Mouse (Mus musculus) urinary bladder, adult 2 months (tissue): ENCODE data around the gene Napepld. TPM values are rescaled to one million over a fixed set of nuclear protein-coding genes. Genes with fewer than 3 reads are reported as not detected.
"Not testable (repeated sequence)": the region's sequence is repeated elsewhere in the genome, so short reads cannot be mapped to it uniquely, and the experiment has no call there.

Experiments used
- DNase-seq: peaks from one replicate; pipeline ENCODE4 v3.0.0; 2022; ENCODE audit warnings: low spot score
- polyA plus RNA-seq: library from polyadenylated mRNA; depleted of rRNA; stranded (reverse); fragments of >200 nt; gene quantifications from 2 replicates; pipeline ENCODE4 v1.2.3, GENCODE M21; 2012; rRNA removed

The Napepld gene
- 2.1 and 2.9 TPM in 2 replicates for polyA plus RNA-seq

DNA sequence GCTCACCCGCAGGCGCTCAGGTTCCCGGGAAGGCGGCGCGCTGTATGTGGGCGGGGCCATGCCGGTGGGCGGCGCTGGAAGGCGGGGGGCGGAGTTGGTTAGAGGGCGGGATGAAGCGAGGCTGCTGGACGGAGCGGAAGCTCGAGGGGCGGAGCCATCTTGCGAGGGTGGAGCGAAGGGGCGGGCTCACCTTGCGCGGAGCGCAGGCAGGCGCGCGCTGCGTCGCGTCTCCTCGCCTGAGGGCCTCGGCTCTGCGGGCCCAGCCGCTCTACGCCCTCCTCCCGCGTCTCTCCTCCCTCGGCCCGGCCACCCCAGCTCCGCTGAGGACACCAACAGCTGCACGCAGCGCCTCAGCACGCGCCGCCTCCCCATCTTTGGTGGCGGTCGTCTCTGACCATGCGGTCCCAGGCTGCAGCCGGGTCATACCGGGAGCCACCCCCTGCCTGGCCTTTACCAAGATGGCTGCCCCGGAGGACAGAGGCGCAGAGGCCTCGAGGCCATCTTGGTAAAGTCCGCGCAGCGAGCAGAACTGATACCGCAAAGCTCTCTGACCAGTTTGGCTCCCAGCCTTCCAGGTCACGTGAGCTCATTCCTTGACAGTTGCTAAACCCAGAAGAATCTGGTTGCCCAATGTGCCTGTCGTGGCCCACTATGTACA, at the start of gene Napepld:
TSS of gene Napepld (minus strand) at position 46 of the 658 bp plus-strand sequence.
- peak; percentile 99 for DNase-seq

DNA sequence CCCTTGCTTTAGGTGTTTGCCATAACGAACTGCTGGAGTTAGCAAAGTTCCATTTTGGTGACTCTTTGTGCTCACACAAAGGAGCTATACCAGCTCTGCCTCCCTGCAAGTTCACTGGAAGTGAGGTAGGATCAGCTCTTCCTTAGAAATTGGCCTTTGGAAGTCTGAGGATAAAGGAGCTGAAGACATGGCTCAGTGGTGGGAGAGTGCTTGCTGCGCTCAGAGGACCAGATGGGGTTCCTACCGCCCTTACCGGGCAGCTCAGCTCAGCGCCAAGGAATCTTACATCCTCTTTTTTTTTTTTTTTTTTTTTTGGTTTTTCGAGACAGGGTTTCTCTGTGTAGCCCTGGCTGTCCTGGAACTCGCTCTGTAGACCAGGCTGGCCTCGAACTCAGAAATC, 44.8 kb upstream of the Napepld start:
- DNase-seq, result no peak

DNA sequence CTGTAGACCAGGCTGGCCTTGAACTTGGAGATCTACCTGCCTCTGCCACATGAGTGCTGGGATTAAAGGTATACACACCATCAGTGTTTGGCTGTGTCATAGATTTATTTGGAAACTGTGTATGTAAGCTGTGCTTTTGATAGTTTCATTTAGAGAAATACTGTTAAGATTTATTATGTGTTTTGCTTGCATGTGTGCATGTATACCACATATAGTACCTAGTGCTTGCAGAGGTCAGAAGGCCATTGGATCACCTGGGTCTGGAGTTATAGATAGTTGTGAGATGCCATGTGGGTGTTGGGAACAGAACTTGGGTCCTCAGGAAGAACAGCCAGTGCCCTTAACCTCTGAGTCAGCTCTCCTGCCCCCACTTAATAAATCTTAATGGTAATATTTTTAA, 43.5 kb upstream of the Napepld start:
- DNase-seq, result no peak

DNA sequence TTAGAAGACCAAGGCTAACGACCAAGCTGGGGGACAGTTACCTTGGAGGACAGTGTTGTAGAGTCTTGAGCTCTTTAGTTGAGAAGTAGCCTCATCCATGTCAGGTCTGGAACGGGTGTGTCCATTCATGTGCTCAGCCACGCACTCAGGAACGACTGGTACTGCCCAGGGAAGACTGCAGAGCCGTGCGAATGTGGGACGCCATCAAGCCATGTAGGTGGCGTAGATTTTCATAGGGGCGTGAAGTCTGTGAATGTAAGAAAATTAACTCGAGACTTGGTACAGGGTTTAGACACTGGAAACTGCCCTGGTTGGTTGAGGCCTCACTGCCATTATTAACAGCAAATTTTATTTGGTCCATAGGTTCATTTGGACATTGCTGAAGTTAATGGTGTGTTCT, 42.4 kb upstream of the Napepld start:
- DNase-seq, result no peak

DNA sequence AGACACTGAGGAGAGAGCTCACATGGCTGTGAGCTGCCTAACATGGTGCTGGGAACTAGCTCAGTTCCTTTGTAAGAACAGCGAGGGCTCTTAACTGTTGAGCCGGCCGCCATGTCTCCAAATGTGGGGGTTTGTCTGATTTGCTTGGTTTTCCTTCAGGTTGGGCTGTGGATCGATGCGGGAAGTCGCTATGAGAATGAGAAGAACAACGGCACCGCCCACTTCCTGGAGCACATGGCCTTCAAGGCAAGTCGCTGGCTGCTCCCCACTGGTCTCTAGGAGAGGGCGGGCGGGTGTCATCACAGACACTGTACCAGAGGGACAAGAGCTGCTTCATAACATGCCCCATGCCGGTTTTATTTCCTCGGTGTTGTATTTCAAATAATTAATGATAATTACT, 38.7 kb upstream of the Napepld start:
- DNase-seq, result no peak

DNA sequence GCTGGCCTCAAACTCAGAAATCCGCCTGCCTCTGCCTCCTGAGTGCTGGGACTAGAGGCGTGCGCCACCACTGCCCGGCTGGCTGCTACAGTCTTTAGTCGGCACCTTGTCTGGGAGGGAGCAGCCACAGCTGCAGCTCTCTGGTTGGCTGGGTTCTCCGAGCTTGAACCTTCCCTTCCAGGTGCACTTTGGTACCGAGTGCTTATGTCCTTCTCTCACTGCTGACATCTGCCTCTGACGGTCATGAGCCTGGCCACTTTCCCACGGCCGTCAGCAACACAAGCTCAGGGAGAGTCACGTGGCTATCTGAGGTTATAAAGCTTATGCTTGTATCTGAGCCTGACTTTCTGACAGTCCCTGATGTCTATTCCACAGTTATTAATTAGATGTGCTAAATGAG, 37.9 kb upstream of the Napepld start:
- no peak for DNase-seq

DNA sequence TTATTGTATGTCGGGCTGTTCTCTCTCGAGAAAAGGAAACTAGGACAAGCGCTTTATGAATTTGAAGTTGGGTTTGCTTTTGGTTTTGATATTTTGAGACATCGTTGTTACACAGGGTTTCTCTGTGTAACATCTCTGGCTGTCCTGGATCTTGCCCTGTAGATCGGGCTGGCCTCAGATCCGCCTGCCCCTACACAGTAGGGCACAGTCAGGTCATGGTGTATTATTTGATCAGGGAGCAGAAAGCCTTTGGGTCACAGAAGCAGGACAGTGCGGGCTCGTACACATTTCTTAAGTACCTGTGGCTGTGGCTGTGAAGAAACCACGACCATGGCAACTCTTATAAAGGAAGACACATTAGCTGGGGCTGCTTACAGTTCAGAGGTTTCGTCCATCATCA, 36.4 kb upstream of the Napepld start:
- DNase-seq, result no peak

DNA sequence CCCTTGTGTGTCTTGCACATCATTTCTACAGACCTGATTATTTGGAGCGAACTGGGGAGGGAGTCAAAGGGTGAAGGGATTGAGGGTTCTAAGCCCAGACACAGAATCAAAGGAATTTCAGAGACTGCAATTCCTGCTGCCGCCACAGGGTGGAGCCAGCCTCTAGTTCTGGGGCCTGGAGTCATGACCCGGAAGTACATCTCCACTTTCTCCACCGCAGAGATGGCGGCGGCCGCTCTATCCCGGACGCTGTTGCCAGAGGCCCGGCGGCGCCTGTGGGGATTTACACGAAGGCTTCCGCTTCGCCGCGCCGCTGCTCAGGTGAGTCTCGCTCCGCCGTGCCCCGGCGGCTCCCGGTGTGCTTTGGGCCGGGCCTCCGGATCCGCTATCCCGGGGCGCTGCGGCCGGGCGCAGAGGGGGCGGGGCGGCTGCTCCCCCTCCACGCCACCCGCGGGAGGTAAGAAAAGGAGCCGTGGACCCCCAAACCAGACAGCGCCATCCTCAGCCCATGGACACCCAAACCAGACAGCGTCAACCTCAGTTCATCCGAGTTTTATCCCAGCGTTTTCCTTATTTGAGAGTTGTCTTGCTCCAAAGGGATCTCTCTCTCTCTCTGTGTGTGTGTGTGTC, 35.9 kb upstream of the Napepld start, which contains the start of gene Pmpcb:
TSS of gene Pmpcb (plus strand) at position 186 of the 630 bp plus-strand sequence.
- peak; percentile 82 for DNase-seq

DNA sequence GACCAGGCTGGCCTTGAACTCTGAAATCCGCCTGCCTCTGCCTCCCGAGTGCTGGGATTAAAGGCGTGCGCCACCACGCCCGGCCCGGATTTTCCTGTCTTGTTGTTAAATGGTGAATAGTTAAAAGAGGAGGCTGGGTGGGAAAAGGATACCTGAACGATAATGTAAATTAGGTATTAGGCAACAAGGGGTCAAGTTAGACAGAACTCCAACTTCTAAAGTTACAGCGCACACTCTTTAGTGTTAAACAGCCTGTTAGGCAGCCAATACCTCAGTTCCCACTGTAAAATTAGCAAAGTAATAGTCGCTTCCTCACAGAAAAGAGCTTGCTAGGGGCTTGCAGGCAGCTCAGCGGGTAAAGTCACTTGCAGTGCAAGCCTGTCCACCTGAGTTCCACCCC, 34.9 kb upstream of the Napepld start:
- DNase-seq, result no peak

DNA sequence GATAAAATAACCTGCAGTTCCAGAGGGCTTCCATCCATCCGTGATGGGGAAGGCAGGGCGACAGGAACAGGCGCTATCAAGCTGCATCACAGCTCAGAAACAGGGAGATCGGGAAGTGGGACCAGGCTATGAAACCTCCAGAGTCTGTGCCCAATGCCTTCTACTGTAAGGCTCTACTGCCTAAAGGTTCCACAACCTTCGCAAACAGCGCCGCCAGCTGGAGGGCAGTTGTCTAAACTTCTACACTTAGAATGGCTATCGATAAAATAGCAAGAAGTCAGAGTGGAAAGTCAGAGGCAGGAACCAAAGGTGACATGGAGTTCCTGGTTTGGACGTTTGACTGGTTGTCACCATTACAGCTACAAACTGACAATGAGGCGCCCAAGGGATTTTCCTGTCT, 34.4 kb upstream of the Napepld start:
- peak; percentile 46 for DNase-seq

DNA sequence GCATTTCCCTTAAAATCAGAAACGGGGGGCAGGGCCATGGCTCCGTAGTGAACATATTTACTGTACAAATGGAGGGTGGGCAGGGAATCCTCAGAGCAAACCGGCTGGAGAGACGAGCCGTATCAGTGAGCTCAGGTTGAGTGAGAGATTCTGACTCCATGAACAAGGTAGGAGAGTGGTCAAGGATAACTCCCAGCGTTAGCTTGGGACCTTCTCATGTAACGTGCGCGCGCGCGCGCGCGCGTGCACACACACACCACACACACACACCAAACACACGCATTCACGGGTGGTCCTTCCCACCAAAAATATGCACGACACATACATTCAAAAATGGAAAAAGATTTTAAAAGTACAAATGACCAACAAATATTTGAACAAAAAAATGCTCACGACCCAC, 33.9 kb upstream of the Napepld start:
- no peak for DNase-seq

DNA sequence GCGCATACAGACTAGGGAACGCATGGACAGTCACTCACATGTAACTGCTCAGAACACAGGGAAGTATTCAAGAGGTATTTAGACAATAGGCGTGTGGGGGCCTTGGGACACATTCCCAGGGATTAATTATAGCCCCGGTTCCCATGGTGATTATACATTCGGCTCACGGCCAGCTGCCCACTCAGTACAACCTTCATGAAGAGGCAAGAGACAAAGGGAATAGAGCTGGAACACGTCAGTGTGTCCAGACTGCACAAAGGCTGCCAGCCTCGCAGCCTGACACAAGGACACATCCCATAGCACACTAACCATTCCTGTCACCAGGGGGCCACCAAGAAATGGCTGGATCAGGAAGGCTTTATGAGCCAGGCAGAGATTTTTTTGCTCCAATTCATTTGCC, 31.7 kb upstream of the Napepld start:
- DNase-seq, result no peak

DNA sequence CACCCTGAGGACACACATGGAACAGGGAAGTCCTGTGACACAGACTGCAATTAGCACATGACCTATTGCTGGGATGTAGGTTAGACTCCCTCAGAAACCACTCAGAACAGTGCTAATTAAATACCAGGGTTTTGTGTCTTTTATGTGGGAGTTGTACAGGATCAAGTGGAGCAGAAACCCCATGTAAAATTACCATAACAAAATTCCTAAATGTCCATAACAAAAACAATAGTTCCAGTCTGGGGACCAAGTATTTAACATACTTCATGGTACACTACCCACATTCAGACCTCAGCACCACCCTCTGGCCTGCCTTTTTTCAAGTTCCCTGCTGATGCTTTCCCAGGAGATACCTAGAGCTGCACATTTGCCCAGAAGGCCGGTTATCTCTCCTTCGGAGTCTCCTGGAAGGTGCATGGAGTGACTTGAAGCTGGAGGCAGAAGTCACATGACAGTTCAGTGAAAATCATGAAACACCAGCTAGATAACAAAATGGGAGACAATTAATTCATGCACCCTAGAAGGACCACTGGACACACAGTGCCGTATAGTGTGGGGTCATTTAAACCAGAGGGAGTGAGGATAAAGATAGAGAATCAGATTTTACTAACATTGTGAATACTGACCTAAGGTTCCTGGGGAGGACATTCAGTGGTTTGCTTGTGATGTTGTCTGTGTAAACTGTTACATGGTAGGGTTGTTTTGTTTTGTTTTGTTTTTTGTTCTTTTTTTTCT, 31.1 kb upstream of the Napepld start:
- DNase-seq, result no peak

DNA sequence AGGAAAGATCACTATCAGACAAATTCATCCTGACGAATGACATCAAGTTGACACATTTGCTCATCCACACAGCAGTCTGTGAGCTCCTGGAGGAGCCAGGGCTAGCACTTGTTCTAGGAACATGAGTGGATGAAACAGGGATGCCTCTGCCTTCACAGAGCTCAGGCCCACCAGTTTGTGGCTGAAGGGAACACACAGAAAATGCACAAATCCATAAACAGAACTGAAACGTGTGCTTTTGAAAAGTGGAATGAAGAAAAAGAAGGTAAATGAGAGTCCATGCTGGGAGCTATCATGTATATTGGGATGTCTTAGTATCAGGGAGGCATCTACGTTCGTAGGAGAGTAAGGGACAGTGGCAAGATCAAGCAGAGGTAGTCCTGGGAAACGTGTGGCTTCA, 27.9 kb upstream of the Napepld start:
- no peak for DNase-seq

DNA sequence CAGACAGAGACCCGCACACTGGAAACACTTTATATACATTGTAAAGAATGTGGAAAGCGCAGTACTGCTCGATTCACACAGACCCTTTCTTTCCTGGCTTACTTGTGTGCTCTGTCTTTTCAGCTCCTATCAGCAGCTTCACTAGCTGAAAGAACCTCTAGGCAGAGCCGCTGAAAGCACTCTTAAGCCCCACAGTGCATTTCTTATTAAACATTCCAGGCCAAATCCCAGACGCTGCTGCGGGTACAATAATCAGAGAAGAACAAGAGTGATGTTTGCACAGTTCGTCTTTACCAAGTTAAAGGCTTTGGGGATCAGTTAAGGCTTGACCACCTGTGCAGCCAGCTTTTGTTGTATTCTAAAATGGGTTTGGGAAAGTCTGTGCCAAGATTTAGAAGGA, 23.7 kb upstream of the Napepld start:
- DNase-seq, result no peak

DNA sequence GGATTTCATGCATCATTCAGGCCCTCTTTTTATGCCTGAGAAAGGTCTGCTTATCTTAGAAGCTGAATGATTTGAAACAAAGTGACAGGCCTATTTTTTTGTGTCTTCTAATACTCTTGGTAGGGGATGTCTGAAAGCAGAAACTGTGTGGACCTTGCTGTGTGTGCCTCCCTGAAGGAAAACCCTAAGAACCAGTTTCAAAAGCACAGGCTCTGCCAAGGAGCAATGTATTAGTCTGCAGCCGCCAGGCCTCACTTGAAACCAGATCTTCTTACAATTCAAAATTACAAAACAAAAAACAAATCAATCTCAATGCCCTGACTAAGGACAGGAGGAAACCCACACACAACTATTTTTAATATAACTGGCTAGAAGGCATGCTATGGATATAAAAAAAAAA, 23.2 kb upstream of the Napepld start:
- DNase-seq, result no peak

DNA sequence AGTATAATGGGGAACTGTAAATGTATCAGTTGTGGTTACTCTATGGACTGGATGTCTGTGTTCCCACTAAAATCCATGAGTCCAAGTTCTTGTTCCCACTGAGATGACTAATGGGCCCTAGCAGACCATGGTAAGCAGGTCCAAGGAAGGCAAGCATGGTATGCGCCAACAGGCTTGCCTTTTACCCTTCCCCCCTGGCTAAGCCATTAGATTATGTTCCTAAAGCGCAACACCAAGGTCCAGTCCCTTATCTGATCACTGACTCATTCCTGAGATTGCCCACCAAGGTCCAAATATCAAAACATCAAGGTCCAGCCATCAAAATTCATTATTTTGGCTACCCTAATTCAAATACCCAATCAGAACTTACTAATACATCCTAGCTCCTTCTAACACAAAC, 18.0 kb upstream of the Napepld start:
- no peak for DNase-seq

DNA sequence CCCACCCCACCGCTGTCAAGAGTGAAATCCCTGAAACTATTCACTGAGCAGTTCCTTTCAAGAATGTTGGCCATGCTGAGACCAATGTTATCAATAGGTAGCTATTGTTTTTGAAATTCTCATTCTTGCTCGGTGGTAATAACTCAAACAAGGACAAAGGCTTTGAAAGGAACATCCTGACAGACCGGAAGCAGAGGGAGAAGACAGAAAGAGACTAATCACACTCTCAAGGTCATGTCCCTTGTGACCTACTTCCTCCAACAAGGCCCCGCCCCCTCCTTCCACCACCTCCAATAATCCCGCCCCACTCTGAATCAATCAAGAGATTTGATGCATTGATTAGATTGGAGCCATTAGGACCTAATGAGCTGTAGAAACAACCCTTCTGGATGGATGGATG, 17.4 kb upstream of the Napepld start:
- no peak for DNase-seq

DNA sequence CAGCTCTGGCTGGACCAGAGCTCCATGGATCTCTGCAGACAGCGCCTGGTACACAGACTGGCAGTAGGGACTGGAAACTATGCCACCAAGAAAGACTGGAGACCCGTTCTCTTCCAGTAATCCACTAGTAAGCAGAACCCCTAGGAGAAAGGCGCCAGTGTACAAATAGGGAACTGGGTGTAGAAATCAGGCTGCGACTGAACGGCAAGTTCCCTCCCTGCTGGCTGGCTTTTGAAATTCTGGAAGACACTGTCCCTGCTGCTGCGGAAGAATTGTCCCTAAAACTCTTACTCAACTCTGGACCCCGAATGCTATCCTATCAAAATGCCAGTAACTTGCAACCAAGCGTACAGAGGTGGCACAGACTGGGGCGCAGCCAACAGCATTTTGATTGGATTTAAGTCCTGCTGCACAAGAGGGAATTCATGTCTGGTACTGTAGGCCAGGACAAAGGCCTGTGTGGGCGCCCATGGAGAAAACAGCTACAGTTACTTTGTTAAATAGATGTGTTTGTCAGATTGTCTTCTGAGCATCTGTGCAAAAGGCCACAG, 16.0 kb upstream of the Napepld start:
- DNase-seq, result no peak

DNA sequence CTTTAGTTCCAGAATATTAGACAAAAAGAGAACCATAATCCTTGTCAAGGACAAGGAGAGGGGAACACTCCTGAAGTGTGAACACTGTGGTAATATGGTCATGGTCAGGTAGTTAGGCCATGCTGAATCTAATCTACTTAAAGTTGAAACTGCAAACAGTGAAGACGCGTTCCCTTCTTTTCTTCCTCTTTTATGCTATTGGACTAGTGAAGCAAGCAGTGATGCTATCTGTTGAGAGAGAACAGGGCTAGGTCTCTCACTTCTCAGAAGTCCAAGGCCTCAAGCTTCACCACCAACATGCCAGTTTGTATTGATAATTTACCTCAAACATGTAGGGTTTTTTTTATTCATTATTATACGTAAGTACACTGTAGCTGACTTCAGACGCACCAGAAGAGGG, 13.3 kb upstream of the Napepld start:
- no peak for DNase-seq

DNA sequence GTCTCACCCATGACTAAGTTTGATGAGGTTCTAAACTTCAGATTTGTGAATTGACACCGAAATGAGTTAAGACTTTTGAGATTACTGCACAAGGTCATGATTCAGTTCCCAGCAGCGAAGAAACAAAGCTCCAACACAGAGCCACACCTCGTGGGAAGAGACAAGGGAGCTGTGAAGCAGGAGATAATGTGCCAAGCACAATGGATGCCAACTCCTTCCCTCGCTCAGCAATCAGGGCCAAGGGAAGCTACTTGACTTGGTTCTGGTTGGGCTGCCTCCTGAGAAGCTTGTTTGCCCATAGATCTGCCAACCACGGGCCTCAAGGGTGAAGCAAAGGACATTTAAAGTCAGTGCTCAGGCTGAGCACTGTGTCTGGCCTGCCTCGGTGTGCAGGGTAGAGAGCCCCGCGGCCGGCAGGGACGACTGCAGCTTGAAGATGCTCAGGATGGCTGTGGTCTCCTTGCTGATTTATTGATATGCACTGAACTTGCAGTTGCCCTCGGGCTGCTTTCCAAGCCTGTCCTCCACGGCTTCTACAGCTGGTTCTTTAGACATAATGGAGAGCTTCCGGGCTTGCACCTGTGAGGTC, 11.0 kb upstream of the Napepld start:
- DNase-seq, result no peak

DNA sequence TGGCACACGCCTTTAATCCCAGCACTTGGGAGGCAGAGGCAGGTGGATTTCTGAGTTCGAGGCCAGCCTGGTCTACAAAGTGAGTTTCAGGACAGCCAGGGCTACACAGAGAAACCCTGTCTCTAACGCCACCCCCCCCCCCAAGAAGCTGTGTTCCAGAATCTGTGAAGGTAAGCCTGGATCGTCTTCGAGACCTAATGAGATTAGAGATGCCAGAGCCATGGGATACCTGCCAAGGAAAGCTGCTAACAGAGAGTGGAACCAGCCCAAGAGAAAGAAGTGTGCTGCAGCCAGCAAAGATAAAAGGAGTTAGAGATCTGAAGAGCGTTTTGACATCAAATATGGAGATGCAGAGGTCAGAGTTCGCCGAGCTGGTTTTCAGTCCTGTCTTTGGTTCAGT, 6.8 kb upstream of the Napepld start:
- DNase-seq, result not testable (repeated sequence)
